Mouse (Mus musculus): ENCODE results near the gene Crygs.

The Crygs gene

GRCm38 (mm10) chr16:22811477-22811876, at the start of gene Crygs:
TSS of gene Crygs (minus strand) at chr16:22811577.
- DNase-seq (ENCODE audit: low read depth, low spot score): no peak

GRCm38 (mm10) chr16:22857431-22858113, 46.2 kb upstream of the Crygs start, which contains the start of the genes Tbccd1 and Dnajb11:
TSS of gene Tbccd1 (minus strand) at chr16:22857669.
TSS of gene Dnajb11 (plus strand) at chr16:22857845.
- peak; percentile 99 for DNase-seq (ENCODE audit: low read depth, low spot score)

DNA sequence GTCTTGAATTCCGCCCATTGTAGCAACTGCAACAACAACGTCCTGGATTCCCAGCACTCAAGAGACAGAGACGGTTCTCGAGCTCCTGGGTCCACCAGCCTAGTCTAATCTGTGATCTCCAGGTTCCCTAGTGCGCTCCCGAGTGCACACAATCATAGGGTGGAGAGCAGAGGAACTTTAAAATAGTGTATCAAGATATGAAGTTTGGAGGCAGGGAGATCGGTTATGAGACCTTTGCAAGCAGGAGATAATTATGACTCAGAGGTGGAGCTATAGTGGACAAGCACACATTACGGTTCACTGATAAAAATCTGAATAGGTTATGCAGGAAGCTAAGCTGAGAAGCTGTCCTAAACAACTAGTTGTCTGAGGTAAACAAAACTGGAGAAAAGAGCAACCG, 45.4 kb upstream of the Crygs start:
- DNase-seq (ENCODE audit: low read depth, low spot score): no peak

- no peak for DNase-seq (ENCODE audit: low read depth, low spot score)
Observed at GRCm38 (mm10) chr16:22852709-22853108, 41.3 kb upstream of the Crygs start.

DNA sequence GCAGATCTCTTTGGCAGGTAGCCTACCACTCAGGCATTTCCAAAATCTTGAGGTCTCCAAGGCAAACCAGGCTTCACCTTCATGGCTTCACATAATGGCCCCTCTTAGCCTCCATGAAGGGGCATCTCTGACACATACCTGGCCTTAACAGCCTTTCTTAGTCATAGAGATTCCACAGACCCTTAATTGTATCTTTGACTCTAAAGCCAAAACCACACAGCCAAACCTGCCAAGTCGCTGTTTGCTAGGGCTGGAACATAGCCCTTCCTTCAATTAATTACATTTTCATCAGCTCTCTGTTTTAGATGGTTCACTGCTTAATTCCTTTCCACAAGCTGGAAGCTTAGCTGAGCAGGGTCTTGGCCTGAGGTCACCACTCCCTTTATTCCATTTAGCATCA, 37.0 kb upstream of the Crygs start:
- DNase-seq (ENCODE audit: low read depth, low spot score): no peak

- DNase-seq (ENCODE audit: low read depth, low spot score): no peak
Observed at GRCm38 (mm10) chr16:22847686-22848085, 36.3 kb upstream of the Crygs start.

DNA sequence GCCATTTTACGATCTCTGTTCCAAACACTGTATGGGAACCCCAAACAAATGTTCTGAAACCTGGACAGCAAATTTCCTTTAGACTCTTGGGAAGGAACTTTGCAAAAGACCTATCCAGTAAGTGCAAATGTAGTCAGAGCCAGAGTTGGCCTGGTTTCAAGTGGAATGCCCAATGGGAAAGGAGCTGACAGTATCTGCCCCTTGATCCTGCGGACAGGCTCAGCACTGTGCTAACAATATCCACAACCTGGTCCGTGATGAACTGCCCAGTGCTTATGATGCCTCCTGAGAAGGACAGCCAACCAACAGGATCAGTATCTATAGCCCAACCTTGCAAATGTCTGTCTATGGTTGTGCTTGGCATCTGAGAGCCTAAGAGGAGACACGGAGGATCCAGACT, 34.1 kb upstream of the Crygs start:
- no peak for DNase-seq (ENCODE audit: low read depth, low spot score)

- DNase-seq (ENCODE audit: low read depth, low spot score): no peak
Observed at GRCm38 (mm10) chr16:22844834-22845233, 33.5 kb upstream of the Crygs start.

DNA sequence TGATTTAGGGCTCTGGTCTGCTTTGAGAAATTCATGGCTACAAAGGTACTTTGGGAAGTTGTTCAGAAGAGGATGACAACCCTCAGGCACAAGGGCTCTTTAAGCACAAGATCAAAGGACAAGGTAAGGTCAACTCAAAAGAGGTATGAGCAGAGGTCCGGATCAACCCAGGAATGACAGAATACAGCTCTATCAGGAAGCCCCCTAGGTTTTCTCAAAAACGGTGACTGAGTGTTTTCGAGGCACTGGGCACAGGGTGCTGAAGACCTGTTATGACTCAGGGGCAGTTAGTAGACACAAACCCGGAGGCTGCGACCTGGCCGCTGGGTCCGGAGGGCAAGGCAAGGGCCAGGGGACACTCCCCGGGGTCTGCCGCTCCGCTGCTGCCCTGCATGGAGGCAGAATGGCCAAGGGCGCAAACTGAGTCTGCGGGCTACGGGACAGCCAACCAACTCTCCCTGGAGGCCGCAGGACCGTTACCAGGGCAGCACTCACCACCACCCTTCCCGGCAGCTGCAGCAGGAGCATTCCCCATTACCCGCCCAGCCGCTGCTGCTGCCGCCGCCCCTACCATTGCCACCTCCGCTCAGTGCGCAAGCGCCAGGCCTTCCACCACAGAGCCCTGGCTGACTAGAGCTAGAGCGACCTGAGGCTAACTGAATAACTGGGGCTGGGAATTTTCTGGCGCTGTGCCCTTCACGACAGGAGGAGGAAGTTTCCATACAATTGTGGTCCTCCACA, 32.9 kb upstream of the Crygs start:
- DNase-seq (ENCODE audit: low read depth, low spot score): peak; percentile 42

DNA sequence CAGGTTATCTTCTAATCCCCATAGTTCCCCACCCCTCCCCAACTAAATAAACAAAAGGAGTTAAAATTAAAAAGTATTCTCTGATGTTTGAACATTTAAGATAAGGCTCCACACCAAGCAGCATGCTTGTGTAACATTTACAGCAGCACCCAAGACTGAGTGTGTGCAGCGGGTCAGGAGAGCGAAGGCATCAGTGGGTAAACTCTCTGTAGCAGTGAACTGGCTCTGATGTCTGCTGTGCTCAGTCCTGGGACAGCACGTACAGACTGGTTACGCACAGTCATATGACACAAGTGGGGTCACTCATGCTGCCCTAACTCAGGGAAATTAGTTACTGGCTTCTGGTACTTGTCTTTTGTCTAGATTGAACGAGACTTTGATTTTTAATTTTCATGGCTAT, 31.5 kb upstream of the Crygs start:
- no peak for DNase-seq (ENCODE audit: low read depth, low spot score)

GRCm38 (mm10) chr16:22839146-22839857, 27.9 kb upstream of the Crygs start:
- no peak for DNase-seq (ENCODE audit: low read depth, low spot score)

DNA sequence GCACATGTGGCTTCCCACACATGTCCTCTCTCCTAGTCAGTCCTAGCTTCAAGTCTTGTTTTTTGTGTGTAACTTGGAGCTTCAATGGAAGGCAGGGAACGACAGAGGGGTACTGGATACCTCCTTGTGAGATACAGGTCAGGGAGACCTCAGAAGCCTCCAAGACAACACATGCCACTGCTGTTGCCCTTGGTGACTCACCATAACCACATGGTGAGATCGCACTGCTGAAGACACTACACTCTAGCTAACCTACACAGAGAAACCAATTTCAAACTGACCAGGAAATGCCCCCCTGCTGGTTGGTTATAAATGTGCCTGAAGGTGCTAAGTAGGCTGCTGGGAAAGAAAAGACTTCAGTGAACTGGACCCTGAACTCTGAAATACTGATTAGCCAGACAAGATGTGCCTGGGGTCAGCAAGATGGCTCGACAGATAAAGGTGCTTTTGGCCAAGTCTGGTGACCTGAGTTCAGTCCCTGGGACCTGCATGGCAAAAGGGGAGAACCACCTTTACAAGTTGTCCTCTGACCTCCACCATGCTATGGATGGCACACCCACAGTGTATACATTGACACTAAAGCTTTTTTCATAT, 21.7 kb upstream of the Crygs start:
- DNase-seq (ENCODE audit: low read depth, low spot score): no peak

GRCm38 (mm10) chr16:22820731-22821130, 9.4 kb upstream of the Crygs start:
- no peak for DNase-seq (ENCODE audit: low read depth, low spot score)

DNA sequence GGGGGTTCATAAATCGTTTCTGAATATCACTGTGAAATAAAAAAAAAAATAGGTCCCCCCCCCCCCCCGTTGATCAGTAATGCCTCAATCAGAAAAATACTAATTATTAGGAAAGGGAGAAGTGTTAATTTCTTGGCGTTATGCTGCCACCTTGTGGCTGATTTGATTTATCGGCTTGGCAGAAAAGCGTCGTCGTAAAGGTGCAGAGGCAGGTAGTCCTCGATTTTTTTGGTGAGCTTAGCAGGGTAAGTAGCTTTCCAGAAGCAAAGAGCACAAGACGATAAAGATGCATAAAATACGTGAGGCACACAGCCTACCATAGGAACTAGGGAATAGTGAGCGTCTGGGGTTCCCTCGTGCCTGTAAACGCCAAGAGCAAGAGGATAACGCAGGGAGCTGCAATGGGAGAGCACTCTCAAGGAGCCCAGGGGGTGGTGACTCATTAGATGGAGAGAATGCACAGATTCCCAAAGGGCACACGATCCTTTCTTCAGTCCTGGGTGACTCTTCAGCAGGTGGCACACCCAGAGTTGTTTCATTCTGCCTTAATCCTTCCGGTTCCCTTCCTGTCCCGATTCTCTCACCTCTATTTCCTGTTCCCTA, 3.8 kb downstream of the Crygs start:
- no peak for DNase-seq (ENCODE audit: low read depth, low spot score)

DNA sequence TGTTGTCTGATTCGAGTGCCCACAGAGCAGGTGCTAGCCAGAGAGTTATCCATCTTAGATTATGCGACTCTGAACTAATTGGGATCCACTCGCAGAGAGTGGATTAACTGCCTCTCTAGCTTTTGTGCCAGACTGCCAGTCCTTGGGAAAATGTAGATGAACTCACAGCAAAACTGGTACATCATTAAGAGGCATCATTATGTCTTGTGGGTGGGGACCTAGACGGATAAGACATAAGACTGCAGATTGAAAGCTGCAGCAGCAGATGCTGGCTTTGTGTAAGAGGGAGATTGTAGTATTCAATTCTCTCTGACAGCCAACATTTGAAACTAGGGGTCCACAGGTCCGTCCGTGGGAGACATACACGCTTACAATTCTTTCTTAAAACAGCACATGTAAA, 8.6 kb downstream of the Crygs start:
- no peak for DNase-seq (ENCODE audit: low read depth, low spot score)

- DNase-seq (ENCODE audit: low read depth, low spot score): no peak
Observed at GRCm38 (mm10) chr16:22800849-22801109, 10.6 kb downstream of the Crygs start.

DNA sequence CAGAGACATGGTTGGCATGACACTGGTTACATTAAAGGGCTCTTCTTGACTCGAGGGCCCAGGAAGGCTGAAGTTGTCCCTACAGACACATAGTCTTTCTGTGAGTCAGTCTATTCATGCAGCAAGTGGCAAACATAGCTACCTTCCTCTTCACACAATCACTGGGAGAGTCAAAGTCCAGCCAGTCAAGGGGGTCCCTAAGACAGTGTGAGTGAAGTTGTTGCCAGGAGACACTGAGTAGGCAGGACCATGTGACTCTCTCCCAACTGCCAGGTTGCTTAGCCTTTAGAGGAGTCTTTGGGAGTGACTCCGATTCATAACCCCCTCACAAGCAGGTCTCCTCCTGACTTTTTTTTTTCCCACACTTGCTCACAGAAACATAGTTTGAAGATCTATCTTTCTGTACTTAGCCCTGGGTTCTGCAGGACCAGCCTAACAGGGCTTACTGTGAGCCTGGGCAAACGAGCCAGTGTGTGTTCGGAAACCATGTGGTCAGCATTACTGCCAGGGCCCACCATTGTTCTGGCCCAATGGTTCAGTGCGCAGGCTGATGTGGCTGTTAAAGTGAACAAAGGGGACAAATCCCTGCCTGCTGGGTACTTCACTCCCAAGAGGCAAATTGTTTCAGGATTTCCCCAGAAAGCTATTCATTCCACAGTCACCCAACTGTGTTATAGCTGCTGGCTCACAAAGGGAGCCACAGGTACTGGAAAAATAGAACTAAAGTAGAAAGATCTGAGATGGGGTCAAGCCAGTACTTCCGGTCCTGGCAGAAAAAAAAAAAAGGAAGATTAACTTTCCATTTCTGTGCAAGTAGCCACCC, 11.1 kb downstream of the Crygs start:
- DNase-seq (ENCODE audit: low read depth, low spot score): no peak

DNA sequence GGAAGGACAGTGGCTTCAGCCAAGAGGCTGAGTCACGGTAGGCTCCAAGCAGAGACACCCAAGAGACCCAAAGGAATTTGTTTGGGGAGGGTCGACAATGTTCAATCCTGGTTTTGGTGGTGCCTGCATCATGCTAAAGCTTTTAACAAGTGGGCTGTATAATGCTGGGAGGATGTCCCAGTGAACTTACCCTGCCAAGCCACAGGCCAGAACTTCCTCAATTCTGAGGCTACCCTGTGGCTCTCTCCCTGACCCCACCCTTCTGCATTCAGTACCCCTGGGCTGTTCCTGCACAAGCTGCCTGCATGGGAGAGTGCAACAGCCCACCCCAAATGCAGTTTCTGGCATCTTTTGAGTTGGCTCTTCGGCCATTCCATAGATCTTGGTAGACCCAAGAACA, 12.9 kb downstream of the Crygs start:
- DNase-seq (ENCODE audit: low read depth, low spot score): no peak

GRCm38 (mm10) chr16:22797521-22797920, 13.9 kb downstream of the Crygs start:
- no peak for DNase-seq (ENCODE audit: low read depth, low spot score)

DNA sequence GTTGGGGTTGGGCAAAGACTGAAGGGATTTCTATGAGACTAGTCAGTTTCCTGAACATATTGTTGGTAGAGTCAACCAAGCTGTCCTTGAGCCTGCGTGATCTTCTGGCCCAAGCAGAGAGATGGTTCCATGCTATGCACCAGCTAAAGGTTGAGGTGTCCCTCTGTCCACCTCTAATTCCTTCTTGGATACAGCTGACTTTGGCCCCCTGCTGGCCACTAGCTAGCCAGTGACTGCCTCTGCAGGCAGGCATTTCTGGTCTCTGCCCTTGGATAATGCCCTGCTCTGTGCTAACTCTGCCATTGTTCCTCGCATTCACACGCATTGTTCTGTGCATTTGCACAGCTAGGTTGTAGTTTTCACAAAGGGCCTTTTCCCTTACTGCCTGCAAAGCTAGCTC, 15.9 kb downstream of the Crygs start:
- no peak for DNase-seq (ENCODE audit: low read depth, low spot score)

DNA sequence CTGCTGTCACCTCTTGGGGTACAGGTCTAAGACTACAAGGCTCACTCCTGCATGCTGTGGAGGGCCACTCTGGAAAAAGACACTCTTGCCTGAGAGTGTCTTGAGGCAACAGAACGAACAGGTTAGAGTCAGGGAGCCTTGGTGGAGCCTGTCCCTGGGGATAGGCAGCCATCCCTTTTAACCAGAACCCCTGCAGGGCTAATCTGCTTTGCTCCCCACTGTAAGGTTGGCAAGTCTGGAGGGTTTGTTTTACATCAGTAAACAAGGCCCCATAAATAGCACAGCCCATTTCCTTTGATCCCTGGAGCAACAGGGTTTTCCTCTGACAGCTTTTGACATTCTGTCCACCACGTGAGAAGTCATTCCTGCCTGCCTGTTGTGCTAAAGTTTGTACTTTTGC, 20.1 kb downstream of the Crygs start:
- no peak for DNase-seq (ENCODE audit: low read depth, low spot score)

All from skeletal muscle tissue, adult 2 months (tissue).